Mouse (Mus musculus) heart, postnatal 0 days (tissue): ENCODE measurements at regions not wholly inside any gene's neighbourhood (a gene's known extent, or its start where the extent isn't known, plus 50 kb on each side); places are given as distances from the start of the nearest gene placed in this dataset.

Source experiments
- ATAC-seq: fragments of 200-750 bp; cut with Nextera tagmentation; 2 replicates; pipeline ENCODE4 v1.8.0; 2017; ENCODE audit warnings: low read depth, moderate number of reproducible peaks, moderate library complexity; ENCODE audit not compliant: insufficient read depth
- DNase-seq: peaks from one replicate; pipeline ENCODE4 v3.0.0-alpha.2; 2016; ENCODE audit warnings: low spot score
- H3K27ac ChIP-seq: fragments of 300-500 bp; sonication (generic); 2 replicates; pipeline ENCODE4 v1.5.1; 2014; ENCODE audit warnings: low read depth, mild to moderate bottlenecking
- H3K27me3 ChIP-seq: fragments of 300-500 bp; sonication (generic); 2 replicates; pipeline ENCODE4 v1.6.1; 2014; ENCODE audit warnings: low read length, mixed read lengths; ENCODE audit not compliant: control insufficient read depth, insufficient read depth
- H3K36me3 ChIP-seq: fragments of 300-500 bp; sonication (generic); replicated peaks from 2 replicates; pipeline ENCODE4 v1.6.1; 2014; ENCODE audit warnings: low read length, mixed read lengths; ENCODE audit not compliant: control insufficient read depth, insufficient read depth
- H3K4me1 ChIP-seq: fragments of 300-500 bp; sonication (generic); 2 replicates; pipeline ENCODE4 v1.6.1; 2014; ENCODE audit warnings: antibody characterized with exemption; ENCODE audit not compliant: control insufficient read depth, insufficient read depth
- H3K4me2 ChIP-seq: fragments of 300-500 bp; sonication (generic); 2 replicates; pipeline ENCODE4 v1.6.1; 2014; ENCODE audit warnings: low read depth, mild to moderate bottlenecking, low read length, moderate library complexity
- H3K4me3 ChIP-seq: fragments of 300-500 bp; sonication (generic); 2 replicates; pipeline ENCODE4 v1.5.1; 2014; ENCODE audit warnings: low read depth, low read length
- H3K9ac ChIP-seq: fragments of 300-500 bp; sonication (generic); replicated peaks from 2 replicates; pipeline ENCODE4 v1.6.1; 2014; ENCODE audit warnings: low read depth, low read length, mixed read lengths
- H3K9me3 ChIP-seq: fragments of 300-500 bp; sonication (generic); replicated peaks from 2 replicates; pipeline ENCODE4 v1.6.1; 2016; ENCODE audit warnings: low read length; ENCODE audit not compliant: control insufficient read depth
- CTCF ChIP-seq: IDR thresholded peaks from 2 replicates; pipeline ENCODE4 v1.5.1; 2016; ENCODE audit warnings: antibody characterized with exemption, control low read depth, low read depth
- EP300 ChIP-seq: IDR thresholded peaks from 2 replicates; pipeline ENCODE4 v1.6.1; 2016; ENCODE audit warnings: antibody characterized with exemption, low read depth
- WGBS: fragments of 180-500 bp; shearing (Covaris S2); extraction: QIAGEN DNeasy Blood & Tissue Kit; methylation state at CpG from one replicate; pipeline ENCODE4 v1.1.7; 2014; 5-methylcytosine and 5-hydroxymethylcytosine counted together

DNA sequence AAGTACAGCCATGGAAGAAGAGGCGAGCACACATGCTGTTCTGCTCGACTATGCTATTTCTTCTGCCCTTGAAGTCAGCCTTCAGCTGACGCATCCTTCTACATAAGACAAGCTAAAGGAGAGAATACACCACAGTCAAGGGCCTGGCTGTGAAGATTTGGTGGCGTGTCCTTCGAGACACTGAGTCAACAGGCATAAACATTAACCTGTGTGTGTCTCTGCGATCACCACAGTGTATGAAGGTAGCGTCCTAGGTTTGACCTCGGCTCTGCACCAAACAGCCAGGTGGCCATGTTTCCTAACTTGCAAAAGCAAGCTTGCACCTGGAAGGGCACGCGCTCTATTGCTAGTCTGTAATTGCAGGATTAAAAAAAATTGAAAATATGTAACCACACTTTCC, 152.8 kb upstream of the Tmc1 start:
- H3K27ac ChIP-seq, result no peak overlapping the region

DNA sequence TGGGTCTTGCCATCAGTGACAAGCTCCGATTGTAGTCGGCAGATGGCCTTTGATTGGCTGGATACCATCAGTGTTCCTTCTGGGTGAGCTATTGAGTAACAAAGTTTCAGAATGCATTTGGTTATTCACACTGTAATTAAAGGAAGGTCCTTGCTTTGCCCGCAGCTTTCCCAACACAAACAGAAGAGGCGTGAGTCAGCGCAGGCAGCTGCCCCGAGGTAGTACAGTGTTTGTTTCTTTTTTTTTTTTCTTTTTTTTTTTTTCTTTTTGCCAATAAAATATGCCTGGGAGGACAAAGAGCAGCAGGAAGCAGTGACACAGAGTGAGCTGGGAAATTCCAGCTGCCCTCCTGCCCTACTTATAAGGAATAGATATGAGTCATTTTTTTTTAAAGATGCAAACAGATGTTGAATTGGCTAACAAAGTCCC, 152.3 kb upstream of the Tmc1 start:
- no peaks in the 10 kb centered on the region for H3K4me1 ChIP-seq
- no peak overlapping the region for H3K9ac ChIP-seq
- no peak overlapping the region for H3K4me3 ChIP-seq
- 51% methylated on average over 6 of the region's 6 CpGs for WGBS
- H3K9me3 ChIP-seq, result no peaks in the 10 kb centered on the region
- H3K4me2 ChIP-seq, result no peak overlapping the region
- TF ChIP-seq EP300, result no peak
- TF ChIP-seq CTCF, result no peak
- peak overlapping the region; percentile 22 for H3K27ac ChIP-seq
- H3K27me3 ChIP-seq, result no peaks in the 10 kb centered on the region
- ATAC-seq (peak; percentile 39), DNase-seq (no peak)
- H3K36me3 ChIP-seq, result no peaks in the 10 kb centered on the region

More for the DNA sequence above, 152.8 kb upstream of the Tmc1 start:
- Histone ChIP-seq H3K4me2 (no peak overlapping the region), H3K36me3 (no peaks in the 10 kb centered on the region), H3K27me3 (no peaks in the 10 kb centered on the region), H3K9ac (no peak overlapping the region), H3K9me3 (no peaks in the 10 kb centered on the region), H3K4me1 (no peaks in the 10 kb centered on the region), H3K4me3 (no peak overlapping the region)
- no peak for TF ChIP-seq EP300
- TF ChIP-seq CTCF, result no peak
- 75% methylated on average over 10 of the region's 10 CpGs for WGBS
- ATAC-seq, result no peak
- DNase-seq, result no peak

DNA sequence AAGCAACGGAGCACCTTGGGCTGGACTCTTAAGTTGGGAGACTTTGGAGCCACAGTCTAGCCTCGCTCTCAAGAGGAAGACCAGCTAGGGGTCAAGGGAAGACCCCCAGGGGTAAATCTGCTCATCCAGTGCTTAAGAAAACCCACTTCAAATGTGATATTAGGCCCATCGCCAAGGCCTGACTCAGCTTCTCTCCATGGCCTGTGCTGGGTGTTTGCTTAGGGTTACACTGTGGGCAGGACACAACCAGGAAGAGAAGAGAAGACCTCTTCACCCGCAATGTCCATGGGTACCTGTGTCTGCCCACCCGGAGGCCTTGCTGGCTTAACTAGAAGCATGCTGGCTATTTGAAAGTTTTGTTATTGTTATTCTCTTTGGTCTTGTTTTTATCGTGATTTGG, 151.0 kb upstream of the Tmc1 start:
- H3K9me3 ChIP-seq, result no peaks in the 10 kb centered on the region
- WGBS, result 90% methylated on average over 6 of the region's 6 CpGs
- DNase-seq (no peak), ATAC-seq (no peak)
- no peak for TF ChIP-seq EP300
- TF ChIP-seq CTCF, result no peak
- H3K9ac ChIP-seq, result no peak overlapping the region
- H3K4me1 ChIP-seq, result no peaks in the 10 kb centered on the region
- H3K36me3 ChIP-seq, result no peaks in the 10 kb centered on the region
- H3K4me2 ChIP-seq, result no peak overlapping the region
- H3K4me3 ChIP-seq, result no peak overlapping the region
- no peaks in the 10 kb centered on the region for H3K27me3 ChIP-seq
- H3K27ac ChIP-seq, result no peak overlapping the region

DNA sequence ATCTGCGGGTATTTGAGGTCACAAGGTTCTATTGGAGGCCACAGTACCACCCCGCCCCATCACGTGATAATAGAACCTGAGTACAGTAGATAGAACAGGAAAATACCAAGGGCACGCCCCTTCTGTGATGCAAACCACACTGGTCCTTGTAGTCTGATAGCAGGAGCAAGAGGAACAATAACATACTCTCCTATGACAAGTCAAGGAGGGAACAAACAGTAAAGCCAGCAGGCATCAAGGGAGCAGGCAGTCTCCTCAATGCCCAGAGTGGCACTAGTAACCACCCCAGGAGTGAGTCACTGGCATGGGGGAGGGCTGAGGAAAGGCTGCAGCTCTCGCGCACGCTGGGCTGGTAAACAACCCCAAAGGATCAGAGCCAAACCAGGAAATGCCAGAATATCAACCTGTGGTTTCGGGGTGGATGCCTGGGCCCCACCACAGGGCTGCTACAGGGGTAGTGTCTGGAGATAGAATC, 150.5 kb upstream of the Tmc1 start:
- DNase-seq (no peak), ATAC-seq (no peak)
- Histone ChIP-seq H3K4me2 (no peak overlapping the region), H3K9me3 (no peaks in the 10 kb centered on the region), H3K27me3 (no peaks in the 10 kb centered on the region), H3K36me3 (no peaks in the 10 kb centered on the region), H3K4me1 (no peaks in the 10 kb centered on the region), H3K9ac (no peak overlapping the region), H3K4me3 (no peak overlapping the region), H3K27ac (no peak overlapping the region)
- no peak for TF ChIP-seq EP300
- TF ChIP-seq CTCF, result no peak
- 68% methylated on average over 8 of the region's 8 CpGs for WGBS

DNA sequence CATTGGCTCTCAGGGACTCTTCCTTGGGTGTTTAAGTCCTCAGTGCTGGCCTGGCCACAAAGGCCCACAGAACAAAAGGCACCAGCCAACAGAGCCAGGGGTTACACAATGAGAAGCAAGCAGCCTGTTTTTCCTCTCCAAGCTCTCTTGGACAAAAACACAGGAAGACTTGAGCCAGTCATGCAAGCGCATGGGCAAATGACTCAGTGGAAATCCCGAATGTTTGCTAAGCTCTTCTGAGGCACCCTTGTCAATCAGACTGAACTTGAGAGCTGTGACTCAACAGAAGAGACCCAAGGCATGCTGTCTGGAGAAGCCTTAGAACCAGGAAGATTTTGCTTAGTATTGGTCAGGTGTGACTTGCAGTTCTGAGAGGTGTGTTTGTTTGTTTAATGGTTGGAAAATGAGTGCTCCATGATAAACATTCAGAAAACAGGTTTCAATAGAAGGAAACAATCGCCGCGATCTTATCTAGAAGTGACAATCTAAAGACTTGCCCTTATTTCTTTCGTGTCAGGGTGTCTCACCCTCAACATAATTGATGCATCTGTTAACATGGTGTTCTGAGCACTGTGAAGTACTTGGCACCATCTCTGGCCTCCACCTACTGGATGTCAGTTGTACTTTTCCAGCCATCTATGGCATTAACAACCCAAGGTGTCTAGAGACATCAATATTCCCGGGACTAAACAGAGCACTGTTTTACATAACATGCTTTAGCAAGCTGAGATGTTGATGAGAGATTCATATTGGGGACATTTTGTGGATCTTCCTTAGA, 124.0 kb upstream of the Tmc1 start:
- Histone ChIP-seq H3K27me3 (no peaks in the 10 kb centered on the region), H3K4me2 (no peak overlapping the region), H3K4me1 (no peaks in the 10 kb centered on the region), H3K4me3 (no peak overlapping the region), H3K9me3 (no peaks in the 10 kb centered on the region), H3K9ac (no peak overlapping the region), H3K27ac (no peak overlapping the region), H3K36me3 (no peaks in the 10 kb centered on the region)
- no peak for ATAC-seq
- 80% methylated on average over 7 of the region's 7 CpGs for WGBS
- DNase-seq, result no peak
- TF ChIP-seq EP300, result no peak
- no peak for TF ChIP-seq CTCF

DNA sequence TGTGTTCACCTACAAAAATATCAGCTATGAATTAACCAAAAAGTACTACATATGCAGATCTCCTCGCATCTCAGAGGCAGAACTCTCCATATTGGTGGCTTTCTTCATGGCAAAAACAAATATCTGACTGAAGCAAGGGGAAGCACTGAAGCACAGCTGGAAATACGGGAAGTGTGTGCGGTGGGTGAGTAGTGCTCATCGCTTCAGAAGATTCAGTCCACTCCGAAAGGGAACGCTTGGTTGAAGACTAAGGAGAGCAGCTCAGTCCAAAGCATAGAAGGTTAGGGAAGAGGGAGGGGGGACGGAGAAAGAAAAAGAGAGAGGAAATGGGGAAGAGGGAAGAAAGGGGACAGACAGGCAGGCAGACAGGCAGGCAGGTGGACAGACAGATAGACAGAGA, 114.4 kb upstream of the Tmc1 start:
- Histone ChIP-seq H3K9ac (no peak overlapping the region), H3K9me3 (peaks cover 10% of the 10 kb centered on the region; the same call in 1 of the 2 replicates), H3K27me3 (no peaks in the 10 kb centered on the region), H3K36me3 (no peaks in the 10 kb centered on the region), H3K4me3 (no peak overlapping the region), H3K27ac (no peak overlapping the region), H3K4me1 (no peaks in the 10 kb centered on the region), H3K4me2 (no peak overlapping the region)
- 90% methylated on average over 7 of the region's 7 CpGs for WGBS
- ATAC-seq (no peak), DNase-seq (no peak)
- TF ChIP-seq EP300 (no peak), CTCF (no peak)
